Mouse (Mus musculus): ENCODE measurements around the gene Shc2. TPM values are rescaled to one million over a fixed set of nuclear protein-coding genes. Genes with fewer than 3 reads are reported as not detected.

Shc2 gene
- polyA plus RNA-seq, 1 experiment from 2014 or later, result 12.2 TPM

DNA sequence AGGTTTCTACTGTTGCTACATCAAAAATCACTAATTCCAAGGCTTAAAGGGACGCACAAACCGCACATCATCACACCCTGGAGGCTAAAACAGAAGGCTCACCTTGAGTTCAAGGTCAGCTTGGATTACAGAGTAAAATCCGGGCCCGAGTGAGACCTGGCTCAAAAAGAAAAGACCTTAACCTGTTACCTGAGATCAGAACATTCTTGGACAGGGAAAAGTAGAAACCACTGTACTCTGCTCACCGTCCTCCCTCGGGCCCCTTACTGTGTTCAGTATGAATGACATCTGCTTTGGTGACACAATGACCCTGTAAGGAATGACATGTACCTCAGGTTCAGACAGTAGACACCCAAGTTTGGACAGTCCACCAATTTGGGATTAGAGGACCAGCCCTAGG is 62.9 kb downstream of the Shc2 start:
- Histone ChIP-seq H3K27me3 (0 out of 2 replicates have a peak, but pooled peaks cover 5% of the 10 kb centered on the region), H3K4me3 (replicated peaks) (no peak overlapping the region), H3K9ac (no peak overlapping the region), H3K4me1 (no peaks in the 10 kb centered on the region; the same call in 1 of the 2 replicates), H3K36me3 (no peaks in the 10 kb centered on the region), H3K27ac (no peak overlapping the region), H3K4me2 (no peak overlapping the region), H3K9me3 (replicated peaks) (no peaks in the 10 kb centered on the region)
- WGBS, result 85% methylated on average over 6 of the region's 6 CpGs
- no peak for ATAC-seq (replicated peaks; ENCODE audit: low FRiP score)

DNA sequence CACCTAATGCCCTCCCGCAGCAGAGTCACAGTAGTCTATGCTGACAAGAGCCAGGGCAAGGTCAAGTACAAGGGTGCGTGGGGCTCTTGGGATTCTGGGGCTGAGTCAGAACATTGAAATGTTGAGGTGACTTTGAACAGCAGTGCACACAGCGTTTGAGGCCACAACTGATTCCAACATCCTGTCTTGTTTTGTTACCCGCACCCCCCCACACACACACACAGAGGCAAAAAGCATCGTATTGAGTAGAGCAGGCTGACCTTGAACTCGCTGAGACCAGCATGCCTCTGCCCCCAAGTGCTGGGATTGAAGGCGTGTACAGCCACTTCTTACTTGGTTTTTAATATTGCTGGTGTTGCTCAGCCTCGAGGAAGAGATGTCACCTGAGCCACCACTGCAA is 63.4 kb downstream of the Shc2 start:
- no peak for ATAC-seq (replicated peaks; ENCODE audit: low FRiP score)
- Histone ChIP-seq H3K4me1 (no peaks in the 10 kb centered on the region; the same call in 1 of the 2 replicates), H3K4me2 (no peak overlapping the region), H3K9ac (no peak overlapping the region), H3K36me3 (no peaks in the 10 kb centered on the region), H3K27ac (no peak overlapping the region), H3K9me3 (replicated peaks) (no peaks in the 10 kb centered on the region), H3K27me3 (0 out of 2 replicates have a peak, but pooled peaks cover 5% of the 10 kb centered on the region), H3K4me3 (replicated peaks) (no peak overlapping the region)
- WGBS, result 78% methylated on average over 8 of the region's 8 CpGs

DNA sequence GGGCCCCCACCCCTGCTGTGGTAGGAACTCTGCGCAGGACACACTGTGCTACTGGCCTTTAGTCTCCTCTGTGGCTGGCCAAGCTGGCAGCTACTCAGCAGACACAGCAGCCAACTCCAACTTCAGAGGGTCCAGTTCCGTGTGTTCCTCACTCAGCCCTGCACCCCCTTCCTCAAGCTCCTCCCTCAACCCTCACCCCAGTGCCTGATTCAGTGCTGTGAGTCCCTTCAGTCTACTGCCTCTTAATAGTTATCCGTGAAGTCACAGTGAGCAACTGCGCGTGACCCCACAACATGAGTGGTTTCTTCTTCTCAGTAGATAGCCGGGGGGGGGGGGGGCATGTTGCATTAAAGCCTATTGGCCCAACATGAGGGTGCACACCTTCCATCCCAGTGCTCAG is 64.1 kb downstream of the Shc2 start:
- no peaks in the 10 kb centered on the region; the same call in 1 of the 2 replicates for H3K4me1 ChIP-seq
- no peak for ATAC-seq (replicated peaks; ENCODE audit: low FRiP score)
- H3K4me2 ChIP-seq, result no peak overlapping the region
- H3K36me3 ChIP-seq, result no peaks in the 10 kb centered on the region
- H3K4me3 ChIP-seq (replicated peaks), result no peak overlapping the region
- no peak overlapping the region for H3K27ac ChIP-seq
- 81% methylated on average over 6 of the region's 6 CpGs for WGBS
- H3K9me3 ChIP-seq (replicated peaks), result no peaks in the 10 kb centered on the region
- no peak overlapping the region for H3K9ac ChIP-seq
- 0 out of 2 replicates have a peak, but pooled peaks cover 5% of the 10 kb centered on the region for H3K27me3 ChIP-seq

DNA sequence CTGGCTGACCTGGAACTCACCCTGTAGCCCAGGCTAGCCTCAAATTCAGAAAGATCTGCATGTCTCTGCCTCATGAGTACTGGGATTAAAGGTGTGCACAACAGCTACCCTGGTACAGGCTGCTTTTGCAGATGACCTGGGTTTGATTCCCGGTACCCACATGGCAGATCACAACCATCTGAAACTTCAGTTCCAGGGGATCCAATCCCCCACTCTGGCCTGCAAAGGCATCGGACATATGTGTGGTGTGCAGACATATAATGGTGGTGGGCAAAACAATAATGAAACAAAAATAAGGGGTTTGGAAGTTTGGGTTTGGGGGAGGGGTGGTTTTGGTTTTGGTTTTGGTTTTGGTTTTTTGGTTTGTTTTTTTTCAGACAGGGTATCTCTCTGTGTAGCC is 66.4 kb downstream of the Shc2 start:
- Histone ChIP-seq H3K27ac (no peak overlapping the region), H3K9me3 (replicated peaks) (no peaks in the 10 kb centered on the region), H3K4me2 (no peak overlapping the region), H3K4me3 (replicated peaks) (no peak overlapping the region), H3K27me3 (no peaks in the 10 kb centered on the region), H3K36me3 (no peaks in the 10 kb centered on the region), H3K4me1 (no peaks in the 10 kb centered on the region; the same call in 1 of the 2 replicates), H3K9ac (no peak overlapping the region)
- no peak for ATAC-seq (replicated peaks; ENCODE audit: low FRiP score)
- WGBS, result 95% methylated on average over 2 of the region's 2 CpGs

DNA sequence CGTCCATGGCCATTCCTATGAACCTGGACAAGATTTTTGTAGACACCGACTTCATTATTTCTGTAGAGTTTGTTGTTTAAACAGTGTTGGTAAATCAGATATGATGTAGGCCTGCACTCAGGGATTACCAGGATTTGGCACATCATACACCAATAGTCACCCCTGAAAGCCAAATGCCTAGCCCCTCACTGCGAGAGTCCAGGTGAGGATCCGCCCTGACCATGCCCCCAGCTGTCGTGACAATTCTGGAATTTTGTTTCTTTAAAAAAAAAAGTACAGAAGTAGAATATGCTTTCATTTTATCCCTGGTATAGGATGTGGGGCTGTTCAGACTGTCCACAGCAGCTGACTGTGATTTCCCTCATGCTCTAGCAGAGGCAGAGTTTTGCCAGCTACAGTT is 67.8 kb downstream of the Shc2 start:
- no peaks in the 10 kb centered on the region for H3K36me3 ChIP-seq
- H3K9me3 ChIP-seq (replicated peaks), result 0 out of 2 replicates have a peak, but pooled peaks cover 4% of the 10 kb centered on the region
- H3K4me3 ChIP-seq (replicated peaks), result no peak overlapping the region
- no peak overlapping the region for H3K27ac ChIP-seq
- H3K9ac ChIP-seq, result no peak overlapping the region
- no peaks in the 10 kb centered on the region for H3K27me3 ChIP-seq
- no peaks in the 10 kb centered on the region for H3K4me1 ChIP-seq
- no peak for ATAC-seq (replicated peaks; ENCODE audit: low FRiP score)
- no peak overlapping the region for H3K4me2 ChIP-seq
- WGBS, result 89% methylated on average over 5 of the region's 5 CpGs

Other genes starting within 250 kb of the Shc2 start
- gene Vmn2r83, start 169.2 kb downstream of the Shc2 start, polyA plus RNA-seq (2015; fragmentation: Nextera tagmentation; extraction: Ambion mirVana), result not detected in 2 replicates
- 42.0 and 45.7 TPM in 2 replicates for gene Plpp2, start 104.1 kb downstream of the Shc2 start, polyA plus RNA-seq (2015; fragmentation: Nextera tagmentation; extraction: Ambion mirVana)
- 48.6 and 53.6 TPM in 2 replicates for gene Mier2, start 82.7 kb downstream of the Shc2 start, polyA plus RNA-seq (2015; fragmentation: Nextera tagmentation; extraction: Ambion mirVana)
- gene Theg, start 50.6 kb downstream of the Shc2 start, polyA plus RNA-seq (2015; fragmentation: Nextera tagmentation; extraction: Ambion mirVana), result not detected in 2 replicates
- gene C2cd4c, start 23.9 kb downstream of the Shc2 start, polyA plus RNA-seq (2015; fragmentation: Nextera tagmentation; extraction: Ambion mirVana), result 0.05 TPM in 1 of 2 replicates, not detected in the other
- gene Odf3l2, start 7.8 kb upstream of the Shc2 start, polyA plus RNA-seq (2015; fragmentation: Nextera tagmentation; extraction: Ambion mirVana), result not detected in 2 replicates
- gene Madcam1, start 26.6 kb upstream of the Shc2 start, polyA plus RNA-seq (2015; fragmentation: Nextera tagmentation; extraction: Ambion mirVana), result 2.7 and 2.8 TPM in 2 replicates
- gene Tpgs1, start 31.5 kb upstream of the Shc2 start, polyA plus RNA-seq (2015; fragmentation: Nextera tagmentation; extraction: Ambion mirVana), result 71.2 and 81.4 TPM in 2 replicates
- 88.4 and 100 TPM in 2 replicates for gene Cdc34, start 44.3 kb upstream of the Shc2 start, polyA plus RNA-seq (2015; fragmentation: Nextera tagmentation; extraction: Ambion mirVana)
- 0.50 and 0.95 TPM in 2 replicates for gene Gzmm, start 51.1 kb upstream of the Shc2 start, polyA plus RNA-seq (2015; fragmentation: Nextera tagmentation; extraction: Ambion mirVana)
- gene Bsg, start 66.6 kb upstream of the Shc2 start, polyA plus RNA-seq (2015; fragmentation: Nextera tagmentation; extraction: Ambion mirVana), result 913 and 925 TPM in 2 replicates
- 0.05 and 0.19 TPM in 2 replicates for gene Hcn2, start 78.7 kb upstream of the Shc2 start, polyA plus RNA-seq (2015; fragmentation: Nextera tagmentation; extraction: Ambion mirVana)
- 43.7 and 54.4 TPM in 2 replicates for gene Polrmt, start 108.7 kb upstream of the Shc2 start, polyA plus RNA-seq (2015; fragmentation: Nextera tagmentation; extraction: Ambion mirVana)
- gene Fgf22, start 117.2 kb upstream of the Shc2 start, polyA plus RNA-seq (2015; fragmentation: Nextera tagmentation; extraction: Ambion mirVana), result 0.12 and 0.14 TPM in 2 replicates
- gene Rnf126, start 129.0 kb upstream of the Shc2 start, polyA plus RNA-seq (2015; fragmentation: Nextera tagmentation; extraction: Ambion mirVana), result 88.5 and 102 TPM in 2 replicates
- 15.3 and 15.6 TPM in 2 replicates for gene Fstl3, start 139.4 kb upstream of the Shc2 start, polyA plus RNA-seq (2015; fragmentation: Nextera tagmentation; extraction: Ambion mirVana)
- gene Prss57, start 153.0 kb upstream of the Shc2 start, polyA plus RNA-seq (2015; fragmentation: Nextera tagmentation; extraction: Ambion mirVana), result 0.29 TPM in 1 of 2 replicates, not detected in the other
- 144 and 158 TPM in 2 replicates for gene Palm, start 155.7 kb upstream of the Shc2 start, polyA plus RNA-seq (2015; fragmentation: Nextera tagmentation; extraction: Ambion mirVana)
- gene Misp, start 183.1 kb upstream of the Shc2 start, polyA plus RNA-seq (2015; fragmentation: Nextera tagmentation; extraction: Ambion mirVana), result 14.9 and 15.2 TPM in 2 replicates
- gene Ptbp1, start 216.5 kb upstream of the Shc2 start, polyA plus RNA-seq (2015; fragmentation: Nextera tagmentation; extraction: Ambion mirVana), result 398 and 438 TPM in 2 replicates
- gene Prtn3, start 236.6 kb upstream of the Shc2 start, polyA plus RNA-seq (2015; fragmentation: Nextera tagmentation; extraction: Ambion mirVana), result 7.4 and 8.3 TPM in 2 replicates
- gene Plppr3, start 236.7 kb upstream of the Shc2 start, polyA plus RNA-seq (2015; fragmentation: Nextera tagmentation; extraction: Ambion mirVana), result 62.1 and 74.5 TPM in 2 replicates
- 2.6 and 3.4 TPM in 2 replicates for gene Elane, start 248.3 kb upstream of the Shc2 start, polyA plus RNA-seq (2015; fragmentation: Nextera tagmentation; extraction: Ambion mirVana)

Measured in kidney, embryonic 15.5 days (tissue).